Mouse (Mus musculus): ENCODE measurements around the gene Rnf26.

DNA sequence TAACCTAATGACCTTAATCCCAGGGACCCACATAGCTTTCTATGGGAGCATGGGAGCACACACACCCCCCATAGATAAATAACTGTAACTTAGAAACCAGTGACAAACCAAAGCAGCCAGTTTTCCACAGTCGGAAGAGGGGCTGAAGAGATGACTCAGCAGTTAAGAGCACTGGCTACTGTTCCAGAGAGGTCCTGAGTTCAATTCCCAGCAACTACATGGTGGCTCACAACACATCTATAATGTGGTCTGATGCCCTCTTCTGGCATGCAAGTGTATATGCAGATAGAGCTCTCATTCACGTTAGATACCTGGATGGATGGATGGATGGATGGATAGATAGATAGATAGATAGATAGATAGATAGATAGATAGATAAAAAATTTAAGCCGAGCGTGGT, 2.9 kb upstream of the Rnf26 start:
- TF ChIP-seq CTCF (IDR thresholded peaks at IDR 0.05; ENCODE audit: low read depth) (peak; percentile 39), EP300 (IDR thresholded peaks at IDR 0.05; ENCODE audit: low read depth) (no peak)
